Mouse (Mus musculus) embryonic facial prominence, embryonic 14.5 days (tissue): ENCODE measurements at regions not wholly inside any gene's neighbourhood (a gene's known extent, or its start where the extent isn't known, plus 50 kb on each side); places are given as distances from the start of the nearest gene placed in this dataset.

Source experiments
- ATAC-seq: fragments of 200-750 bp; cut with Nextera tagmentation; 2 replicates; pipeline ENCODE4 v1.8.0; 2017; ENCODE audit warnings: low read depth, moderate number of reproducible peaks, moderate TSS enrichment
- DNase-seq: peaks from one replicate; pipeline ENCODE4 v3.0.0-alpha.2; 2015; ENCODE audit warnings: low spot score
- H3K27ac ChIP-seq: fragments of 300-500 bp; sonication (generic); replicated peaks from 2 replicates; pipeline ENCODE4 v1.5.1; 2014; ENCODE audit warnings: low read depth, mild to moderate bottlenecking, low read length, moderate library complexity
- H3K27me3 ChIP-seq: fragments of 300-500 bp; sonication (generic); replicated peaks from 2 replicates; pipeline ENCODE4 v1.6.1; 2014; ENCODE audit warnings: low read length; ENCODE audit not compliant: control insufficient read depth, insufficient read depth
- H3K36me3 ChIP-seq: fragments of 300-500 bp; sonication (generic); 2 replicates; pipeline ENCODE4 v1.6.1; 2014; ENCODE audit warnings: low read length, mixed read lengths; ENCODE audit not compliant: control insufficient read depth, insufficient read depth
- H3K4me1 ChIP-seq: fragments of 300-500 bp; sonication (generic); 2 replicates; pipeline ENCODE4 v1.6.1; 2014; ENCODE audit warnings: antibody characterized with exemption, low read length; ENCODE audit not compliant: control insufficient read depth, insufficient read depth
- H3K4me2 ChIP-seq: fragments of 300-500 bp; sonication (generic); 2 replicates; pipeline ENCODE4 v1.6.1; 2014; ENCODE audit warnings: low read depth, mild to moderate bottlenecking, low read length, moderate library complexity, mixed read lengths
- H3K4me3 ChIP-seq: fragments of 300-500 bp; sonication (generic); 2 replicates; pipeline ENCODE4 v1.5.1; 2014; ENCODE audit warnings: low read depth, mild to moderate bottlenecking, low read length
- H3K9ac ChIP-seq: fragments of 300-500 bp; sonication (generic); 2 replicates; pipeline ENCODE4 v1.6.1; 2014; ENCODE audit warnings: low read depth, mild to moderate bottlenecking, low read length, moderate library complexity, mixed read lengths
- H3K9me3 ChIP-seq: fragments of 300-500 bp; sonication (generic); 2 replicates; pipeline ENCODE4 v1.6.1; 2016; ENCODE audit warnings: low read length; ENCODE audit not compliant: control insufficient read depth
- WGBS: fragments of 180-500 bp; shearing (Covaris S2); extraction: QIAGEN DNeasy Blood & Tissue Kit; methylation state at CpG from one replicate; pipeline ENCODE4 v1.1.7; 2014; 5-methylcytosine and 5-hydroxymethylcytosine counted together

DNA sequence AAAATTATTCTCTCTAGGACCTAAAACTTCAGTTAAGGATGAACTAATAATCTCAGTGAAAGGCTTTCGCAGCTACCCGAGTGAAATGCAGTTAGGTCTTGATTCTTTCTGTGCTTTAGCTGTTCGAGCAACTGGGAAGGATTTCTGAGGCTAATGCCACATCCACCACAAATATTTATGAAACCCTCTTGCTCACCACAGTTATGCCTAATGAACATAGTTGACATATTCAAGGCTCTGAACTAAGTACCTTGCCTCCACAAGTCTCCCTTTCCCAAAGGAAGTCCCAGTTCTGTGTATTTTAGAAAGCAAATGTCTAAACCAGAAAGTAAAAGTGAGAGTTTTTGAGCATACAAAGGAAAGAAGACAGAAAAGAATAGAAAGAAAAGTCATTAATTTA is 129.1 kb upstream of the Bank1 start:
- peak; percentile 14 for DNase-seq
- 62% methylated on average over 3 of the region's 3 CpGs for WGBS
- Histone ChIP-seq H3K27ac (no peak overlapping the region), H3K9ac (no peak overlapping the region), H3K4me2 (no peak overlapping the region), H3K27me3 (no peaks in the 10 kb centered on the region), H3K4me1 (no peaks in the 10 kb centered on the region), H3K9me3 (no peaks in the 10 kb centered on the region), H3K4me3 (no peak overlapping the region), H3K36me3 (no peaks in the 10 kb centered on the region)
- ATAC-seq: no peak

- WGBS: 75% methylated on average over 9 of the region's 9 CpGs
- no peaks in the 10 kb centered on the region for H3K27me3 ChIP-seq
- no peak for DNase-seq
- H3K4me2 ChIP-seq: no peak overlapping the region
- no peak overlapping the region for H3K9ac ChIP-seq
- no peaks in the 10 kb centered on the region for H3K4me1 ChIP-seq
- no peaks in the 10 kb centered on the region for H3K9me3 ChIP-seq
- H3K27ac ChIP-seq: no peak overlapping the region
- ATAC-seq: no peak
- no peaks in the 10 kb centered on the region for H3K36me3 ChIP-seq
- no peak overlapping the region for H3K4me3 ChIP-seq
These were observed 125.3 kb upstream of the Bank1 start for GRCm38 (mm10) chr3:136450986-136451774.

- Histone ChIP-seq H3K9me3 (no peaks in the 10 kb centered on the region), H3K9ac (no peak overlapping the region), H3K4me1 (no peaks in the 10 kb centered on the region), H3K27me3 (no peaks in the 10 kb centered on the region), H3K36me3 (no peaks in the 10 kb centered on the region), H3K4me3 (no peak overlapping the region), H3K4me2 (no peak overlapping the region), H3K27ac (no peak overlapping the region)
- DNase-seq (no peak), ATAC-seq (no peak)
- 95% methylated on average over 2 of the region's 2 CpGs for WGBS
These were observed 124.6 kb upstream of the Bank1 start for GRCm38 (mm10) chr3:136450361-136450895.

- Histone ChIP-seq H3K9ac (no peak overlapping the region), H3K4me1 (no peaks in the 10 kb centered on the region), H3K27ac (no peak overlapping the region), H3K4me3 (no peak overlapping the region), H3K36me3 (no peaks in the 10 kb centered on the region), H3K4me2 (no peak overlapping the region), H3K27me3 (no peaks in the 10 kb centered on the region), H3K9me3 (no peaks in the 10 kb centered on the region)
- peak; percentile 84 for ATAC-seq
- WGBS: 71% methylated on average over 4 of the region's 4 CpGs
- no peak for DNase-seq
These were observed 123.5 kb upstream of the Bank1 start for GRCm38 (mm10) chr3:136449364-136449763.

DNA sequence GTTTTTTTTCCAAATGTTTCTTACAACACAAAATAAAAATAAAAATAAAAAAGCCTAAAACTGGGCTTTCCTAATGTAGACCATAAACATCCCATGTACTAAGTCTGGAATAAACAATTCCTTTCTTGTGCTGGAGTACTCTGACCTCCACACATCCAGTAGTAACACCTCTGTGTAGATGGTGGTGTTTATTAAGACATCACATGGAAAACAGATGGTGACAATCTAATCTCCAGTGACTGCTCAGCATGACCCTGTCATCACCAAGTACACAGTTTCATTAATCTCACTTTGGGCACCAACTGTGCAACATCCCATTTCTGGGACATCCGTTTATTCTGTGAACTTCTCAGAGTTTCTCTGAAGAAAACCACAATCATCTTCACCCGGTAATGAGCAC is 118.7 kb upstream of the Bank1 start:
- no peaks in the 10 kb centered on the region for H3K27me3 ChIP-seq
- 59% methylated on average over 2 of the region's 2 CpGs for WGBS
- no peaks in the 10 kb centered on the region for H3K9me3 ChIP-seq
- no peaks in the 10 kb centered on the region for H3K4me1 ChIP-seq
- H3K4me3 ChIP-seq: no peak overlapping the region
- H3K9ac ChIP-seq: no peak overlapping the region
- H3K36me3 ChIP-seq: no peaks in the 10 kb centered on the region
- no peak overlapping the region for H3K4me2 ChIP-seq
- ATAC-seq (no peak), DNase-seq (no peak)
- H3K27ac ChIP-seq: no peak overlapping the region

DNA sequence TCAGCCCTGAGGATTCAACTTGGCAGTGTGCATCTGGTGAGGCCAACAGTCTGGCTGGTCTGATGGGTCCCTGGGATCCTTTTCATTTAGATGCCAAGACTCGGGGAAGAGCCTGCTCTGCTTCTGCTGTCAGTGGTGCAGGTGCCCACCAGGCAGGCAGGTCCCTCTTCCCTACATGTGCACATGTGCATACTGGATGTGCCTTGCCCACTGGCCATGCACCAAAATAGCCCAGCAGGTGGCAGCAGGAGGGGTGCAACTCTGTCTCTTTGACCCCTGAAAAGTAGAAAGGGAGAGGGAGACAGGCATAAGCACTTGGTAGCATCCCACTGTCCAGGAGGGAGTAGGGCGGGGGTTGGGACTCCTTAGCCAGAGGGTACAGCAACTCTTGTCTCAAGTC is 116.2 kb upstream of the Bank1 start:
- DNase-seq: no peak
- no peak overlapping the region for H3K4me2 ChIP-seq
- no peak for ATAC-seq
- no peaks in the 10 kb centered on the region for H3K9me3 ChIP-seq
- H3K9ac ChIP-seq: no peak overlapping the region
- H3K36me3 ChIP-seq: no peaks in the 10 kb centered on the region
- H3K4me1 ChIP-seq: no peaks in the 10 kb centered on the region
- 83% methylated on average over 2 of the region's 2 CpGs for WGBS
- H3K4me3 ChIP-seq: no peak overlapping the region
- no peaks in the 10 kb centered on the region for H3K27me3 ChIP-seq
- H3K27ac ChIP-seq: no peak overlapping the region

DNA sequence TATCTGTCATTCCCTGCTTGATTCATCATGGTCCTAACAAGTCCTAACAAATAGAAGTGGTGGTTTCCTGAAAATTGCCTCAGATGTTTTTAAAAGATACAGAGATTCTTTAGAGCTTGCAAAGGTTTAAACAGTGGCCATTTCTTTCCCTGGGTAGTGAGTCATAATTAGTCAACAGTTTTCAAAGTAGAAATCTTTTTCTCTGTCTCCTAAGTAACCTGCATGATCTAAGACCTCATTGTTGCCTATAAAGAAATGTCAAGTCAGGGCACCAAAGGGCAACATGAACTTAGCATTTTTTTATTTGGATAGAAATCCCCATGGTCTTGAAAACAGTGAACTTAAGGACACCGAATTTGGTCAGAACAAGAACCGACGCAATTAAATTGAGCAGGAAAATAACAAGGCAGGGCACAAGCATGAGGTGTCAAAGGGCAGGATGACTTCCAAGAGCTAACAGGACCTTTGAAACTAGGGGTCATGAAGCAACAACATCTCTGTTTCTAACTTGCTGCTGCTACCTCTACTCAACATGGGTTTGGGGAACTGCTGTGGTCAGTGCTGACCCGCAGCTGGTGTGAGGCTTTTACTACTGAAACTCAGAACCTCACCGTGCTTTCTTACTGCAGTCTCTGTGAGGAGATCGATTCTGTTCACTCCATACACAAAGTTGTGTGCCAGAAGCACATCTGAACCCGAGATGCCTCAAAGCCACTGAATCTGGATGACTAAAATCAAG is 114.2 kb upstream of the Bank1 start:
- H3K36me3 ChIP-seq: no peaks in the 10 kb centered on the region
- no peaks in the 10 kb centered on the region for H3K9me3 ChIP-seq
- H3K9ac ChIP-seq: no peak overlapping the region
- H3K27ac ChIP-seq: no peak overlapping the region
- ATAC-seq: no peak
- 43% methylated on average over 7 of the region's 7 CpGs for WGBS
- DNase-seq: no peak
- no peaks in the 10 kb centered on the region for H3K27me3 ChIP-seq
- no peaks in the 10 kb centered on the region for H3K4me1 ChIP-seq
- no peak overlapping the region for H3K4me2 ChIP-seq
- no peak overlapping the region for H3K4me3 ChIP-seq

GRCm38 (mm10) chr3:136439350-136439749 is 113.5 kb upstream of the Bank1 start:
- no peak overlapping the region for H3K9ac ChIP-seq
- DNase-seq (no peak), ATAC-seq (no peak)
- H3K4me3 ChIP-seq: no peak overlapping the region
- no peak overlapping the region for H3K4me2 ChIP-seq
- H3K36me3 ChIP-seq: no peaks in the 10 kb centered on the region
- no peak overlapping the region for H3K27ac ChIP-seq
- no peaks in the 10 kb centered on the region for H3K9me3 ChIP-seq
- no peaks in the 10 kb centered on the region for H3K4me1 ChIP-seq
- no peaks in the 10 kb centered on the region for H3K27me3 ChIP-seq
- 80% methylated on average over 5 of the region's 5 CpGs for WGBS
